8 mouse cellular contexts compared by ENCODE assay signal in the genomic region with DNA sequence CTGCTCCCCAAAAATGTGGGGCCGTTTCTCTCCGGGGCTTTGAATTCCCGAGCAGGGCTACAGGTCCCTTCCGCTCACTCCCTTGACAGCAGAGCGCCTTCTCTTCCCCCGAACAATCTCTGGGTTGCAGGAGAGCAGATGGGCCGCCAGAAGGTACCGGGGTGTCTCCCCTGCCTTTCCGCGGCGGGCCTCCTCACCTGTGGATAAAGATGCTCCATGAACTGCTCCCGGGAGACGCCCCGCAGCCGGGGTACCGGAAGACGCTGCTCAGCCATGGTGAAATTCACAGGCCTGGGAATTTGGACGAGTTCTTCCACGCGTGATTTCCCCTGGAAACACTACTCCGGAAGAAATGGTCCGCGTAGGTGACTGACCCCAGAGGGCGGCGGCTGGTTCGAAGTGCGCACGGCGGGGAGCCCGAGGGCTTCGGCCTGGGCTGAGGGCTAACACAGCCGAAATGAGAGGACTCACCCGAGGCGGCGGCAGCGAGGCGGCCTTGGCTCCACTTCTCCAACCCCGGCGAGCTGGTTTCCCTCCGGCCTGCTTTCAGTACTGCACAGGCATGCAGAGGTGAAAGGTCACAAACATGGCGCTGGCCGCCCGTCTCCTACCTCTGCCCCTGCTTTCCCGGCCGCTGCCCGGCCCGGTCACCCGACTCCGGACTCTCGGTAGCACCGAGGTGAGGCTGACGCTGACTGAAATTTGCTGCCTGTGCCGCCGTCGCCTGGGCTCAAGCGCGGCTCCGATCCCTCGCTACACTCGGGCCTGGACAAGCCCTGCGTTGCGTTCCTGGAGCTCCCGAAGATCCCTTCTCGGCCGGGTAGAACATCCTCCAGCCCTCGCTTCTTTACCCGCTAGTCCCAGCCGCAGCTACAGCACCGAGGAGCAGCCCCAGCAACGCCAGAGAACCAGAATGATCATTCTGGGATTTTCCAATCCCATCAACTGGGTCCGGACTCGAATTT. TPM values are rescaled to one million over a fixed set of nuclear protein-coding genes. Genes with fewer than 3 reads are reported as not detected.
DNase-seq lines count a peak whose midpoint lies in the region; ATAC-seq and TF ChIP-seq lines count a peak whose summit lies in the region.

A gene (plus strand): TSS at position 142 of the 965 bp plus-strand sequence.
A gene (minus strand): TSS at position 915 of the 965 bp plus-strand sequence.

- ATAC-seq in embryonic facial prominence, embryonic 13.5 days (ENCODE audit: insufficient number of reproducible peaks, insufficient read depth, low FRiP score, low TSS enrichment, low read depth), result peak; percentile 85
- peak; percentile 93 for ATAC-seq in limb, embryonic 14.5 days (ENCODE audit: low FRiP score, low read depth)
- ATAC-seq in midbrain, embryonic 16.5 days, result peak; percentile 94

- TF ChIP-seq POLR2A in limb, embryonic 14.5 days (IDR thresholded peaks at IDR 0.05; ENCODE audit: borderline replicate concordance, extremely low read depth, insufficient read depth, insufficient read length), result 0 out of 2 replicates have a peak, but pooled peaks have one; percentile 39
- TF ChIP-seq POLR2A in spleen, adult 2 months (IDR thresholded peaks at IDR 0.05; ENCODE audit: low read depth, low read length), result no peak; the same call in 1 of the 2 replicates

- no peaks in the 10 kb centered on the region for H3K9me3 ChIP-seq in embryonic facial prominence, embryonic 13.5 days
- no peaks in the 10 kb centered on the region for H3K9me3 ChIP-seq in limb, embryonic 14.5 days (ENCODE audit: control insufficient read depth, low read length)
- no peaks in the 10 kb centered on the region for H3K9me3 ChIP-seq in midbrain, embryonic 16.5 days (replicated peaks; ENCODE audit: control insufficient read depth, low read length, poor library complexity, severe bottlenecking)

- peak within 1 kb of the TSS; percentile 94 for H3K27ac ChIP-seq in embryonic facial prominence, embryonic 13.5 days
- H3K27ac ChIP-seq in limb, embryonic 14.5 days (replicated peaks; ENCODE audit: low read depth, low read length), result peak within 1 kb of the TSS; percentile 91
- peak within 1 kb of the TSS; percentile 96 for H3K27ac ChIP-seq in midbrain, embryonic 16.5 days (ENCODE audit: low read length)
- peak within 1 kb of the TSS; percentile 93 for H3K27ac ChIP-seq in spleen, adult 2 months (ENCODE audit: insufficient read depth, low read length)

- WGBS in embryonic facial prominence, embryonic 13.5 days, result under 1% methylated on average over 72 of the region's 72 CpGs
- 3% methylated on average over 72 of the region's 72 CpGs for WGBS in limb, embryonic 14.5 days
- under 1% methylated on average over 72 of the region's 72 CpGs for WGBS in midbrain, embryonic 16.5 days
- whole genome bisulfite sequencing in spleen, adult 2 months, result under 1% methylated on average over 72 of the region's 72 CpGs

- peaks cover 11% of the 10 kb centered on the region; the same call in 1 of the 2 replicates for H3K36me3 ChIP-seq in embryonic facial prominence, embryonic 13.5 days
- peaks cover 4% of the 10 kb centered on the region for H3K36me3 ChIP-seq in limb, embryonic 14.5 days (ENCODE audit: control insufficient read depth, insufficient read depth, low read length)
- H3K36me3 ChIP-seq in midbrain, embryonic 16.5 days (ENCODE audit: control insufficient read depth, insufficient read depth, low read length), result no peaks in the 10 kb centered on the region
- H3K36me3 ChIP-seq in spleen, adult 2 months (ENCODE audit: control insufficient read depth, insufficient read depth, low read length), result no peaks in the 10 kb centered on the region

- TF ChIP-seq CTCF in spleen, adult 2 months (IDR thresholded peaks at IDR 0.05; ENCODE audit: extremely low read depth, insufficient read depth, insufficient read length, insufficient replicate concordance), result no peak

- no peaks in the 10 kb centered on the region for H3K27me3 ChIP-seq in embryonic facial prominence, embryonic 13.5 days
- no peaks in the 10 kb centered on the region for H3K27me3 ChIP-seq in limb, embryonic 14.5 days (ENCODE audit: control insufficient read depth, insufficient read depth, low read length)
- no peaks in the 10 kb centered on the region for H3K27me3 ChIP-seq in midbrain, embryonic 16.5 days (ENCODE audit: control insufficient read depth, insufficient read depth, low read depth, low read length)
- no peaks in the 10 kb centered on the region for H3K27me3 ChIP-seq in spleen, adult 2 months (ENCODE audit: control insufficient read depth, insufficient read depth, low read length)

- H3K4me2 ChIP-seq in embryonic facial prominence, embryonic 13.5 days, result peak within 1 kb of the TSS; percentile 89
- peak within 1 kb of the TSS; percentile 78 for H3K4me2 ChIP-seq in limb, embryonic 14.5 days (replicated peaks; ENCODE audit: low read depth, low read length, severe bottlenecking)
- H3K4me2 ChIP-seq in midbrain, embryonic 16.5 days (ENCODE audit: low read length), result peak within 1 kb of the TSS; percentile 95

- H3K4me3 ChIP-seq in embryonic facial prominence, embryonic 13.5 days, result peak within 1 kb of the TSS; percentile 93
- peak within 1 kb of the TSS; percentile 88 for H3K4me3 ChIP-seq in limb, embryonic 14.5 days (replicated peaks; ENCODE audit: low read length)
- peak within 1 kb of the TSS; percentile 93 for H3K4me3 ChIP-seq in midbrain, embryonic 16.5 days (ENCODE audit: low read depth, low read length)
- H3K4me3 ChIP-seq in spleen, adult 2 months (ENCODE audit: extremely low read depth, insufficient read depth, insufficient read length), result peak within 1 kb of the TSS; percentile 98

- DNase-seq in 416B (ENCODE audit: low read depth), result peak; percentile 88
- peak; percentile 58 to 73 for DNase-seq in adrenal gland, postnatal 4 days (ENCODE audit: low spot score in 2 of 2)
- DNase-seq in heart, adult 8-10 months (ENCODE audit: low spot score), result peak; percentile 84
- peak; percentile 85 for DNase-seq in kidney, adult 9 months
- DNase-seq in limb, embryonic 14.5 days (ENCODE audit: low spot score), result peak; percentile 79
- peak; percentile 66 to 68 for DNase-seq in spleen, adult 2 months (ENCODE audit: low read depth in 1 of 2, low spot score in 2 of 2)

- H3K9ac ChIP-seq in embryonic facial prominence, embryonic 13.5 days, result peak within 1 kb of the TSS; percentile 94
- H3K9ac ChIP-seq in limb, embryonic 14.5 days (ENCODE audit: low read depth, low read length, severe bottlenecking), result peak within 1 kb of the TSS; percentile 72
- H3K9ac ChIP-seq in midbrain, embryonic 16.5 days (ENCODE audit: low read depth, low read length), result peak within 1 kb of the TSS; percentile 93

- H3K4me1 ChIP-seq in embryonic facial prominence, embryonic 13.5 days, result peaks cover 25% of the 10 kb centered on the region
- peaks cover 22% of the 10 kb centered on the region for H3K4me1 ChIP-seq in limb, embryonic 14.5 days (ENCODE audit: control insufficient read depth, insufficient read depth, low read length)
- H3K4me1 ChIP-seq in midbrain, embryonic 16.5 days (ENCODE audit: control insufficient read depth, insufficient read depth, low read length), result peaks cover 34% of the 10 kb centered on the region
- no peaks in the 10 kb centered on the region; the same call in none of the 2 replicates for H3K4me1 ChIP-seq in spleen, adult 2 months (ENCODE audit: control insufficient read depth, insufficient read depth, insufficient read length)

RNA-seq across cellular contexts. Expression of the first gene that starts in this region (rescaled TPM):
- 10 to 100 TPM; 17.5 to 18.0 TPM for total RNA-seq in adrenal gland, postnatal 4 days (2021)
- 17.5 and 18.4 TPM in 2 replicates for polyA plus RNA-seq in embryonic facial prominence, embryonic 13.5 days (2015; fragmentation: Nextera tagmentation; extraction: Ambion mirVana)
- total RNA-seq in heart, adult 8-10 months (2022), result 10 to 100 TPM in 3 of 4 experiments, 1 to 10 TPM in 1; 10.0 to 11.9 (median 10.9) TPM
- polyA plus RNA-seq in limb, embryonic 14.5 days (2012; rRNA removed), result 10.6 and 13.5 TPM in 2 replicates
- 14.7 and 15.4 TPM in 2 replicates for polyA plus RNA-seq in limb, embryonic 14.5 days (2014; fragmentation: Nextera tagmentation; extraction: Ambion mirVana)
- 18.3 and 19.4 TPM in 2 replicates for polyA plus RNA-seq in midbrain, embryonic 16.5 days (2015; fragmentation: Nextera tagmentation; extraction: Ambion mirVana)
- polyA plus RNA-seq in spleen, adult 2 months (2012; rRNA removed), result 1.9 and 2.9 TPM in 2 replicates

RNA-seq across cellular contexts. Expression of the second gene that starts in this region (rescaled TPM):
- total RNA-seq in adrenal gland, postnatal 4 days (2021), result 10 to 100 TPM; 19.6 to 25.5 TPM
- 27.0 and 33.9 TPM in 2 replicates for polyA plus RNA-seq in embryonic facial prominence, embryonic 13.5 days (2015; fragmentation: Nextera tagmentation; extraction: Ambion mirVana)
- total RNA-seq in heart, adult 8-10 months (2022), result 1 to 10 TPM; 3.3 to 4.8 (median 4.2) TPM
- 22.3 and 30.1 TPM in 2 replicates for polyA plus RNA-seq in limb, embryonic 14.5 days (2012; rRNA removed)
- 25.3 and 25.6 TPM in 2 replicates for polyA plus RNA-seq in limb, embryonic 14.5 days (2014; fragmentation: Nextera tagmentation; extraction: Ambion mirVana)
- 30.9 and 31.2 TPM in 2 replicates for polyA plus RNA-seq in midbrain, embryonic 16.5 days (2015; fragmentation: Nextera tagmentation; extraction: Ambion mirVana)
- 1.5 and 2.7 TPM in 2 replicates for polyA plus RNA-seq in spleen, adult 2 months (2012; rRNA removed)

Comparison
In these comparisons a context has a peak if more than half of its experiments do, and no peak if none do; other contexts are left out.
1. Peak in every context shown above with its lines: DNase-seq, ATAC-seq, H3K4me3 ChIP-seq and H3K27ac ChIP-seq.